Mouse (Mus musculus) intestine, embryonic 14.5 days (tissue): ENCODE data around the gene Use1. TPM values are rescaled to one million over a fixed set of nuclear protein-coding genes. Genes with fewer than 3 reads are reported as not detected.

Source experiments
- ATAC-seq: fragments of 200-750 bp; cut with Nextera tagmentation; replicated peaks from 2 replicates; pipeline ENCODE4 v1.8.0; 2017; ENCODE audit warnings: low read depth, moderate number of reproducible peaks, moderate TSS enrichment, moderate library complexity; ENCODE audit not compliant: low FRiP score, low TSS enrichment
- DNase-seq: peaks from one replicate; pipeline ENCODE4 v3.0.0-alpha.2; 2018; ENCODE audit warnings: low spot score
- H3K27ac ChIP-seq: fragments of 300-500 bp; sonication (generic); 2 replicates; pipeline ENCODE4 v1.5.1; 2014; ENCODE audit warnings: low read depth, mild to moderate bottlenecking, control low read depth
- H3K27me3 ChIP-seq: fragments of 300-500 bp; sonication (generic); replicated peaks from 2 replicates; pipeline ENCODE4 v1.6.1; 2014; ENCODE audit warnings: low read length, control low read depth; ENCODE audit not compliant: control insufficient read depth, insufficient read depth
- H3K36me3 ChIP-seq: fragments of 300-500 bp; sonication (generic); 2 replicates; pipeline ENCODE4 v1.6.1; 2014; ENCODE audit warnings: low read length, control low read depth; ENCODE audit not compliant: control insufficient read depth, insufficient read depth
- H3K4me1 ChIP-seq: fragments of 300-500 bp; sonication (generic); replicated peaks from 2 replicates; pipeline ENCODE4 v1.6.1; 2014; ENCODE audit warnings: low read length, control low read depth, mixed read lengths; ENCODE audit not compliant: control insufficient read depth, insufficient read depth
- H3K4me2 ChIP-seq: fragments of 300-500 bp; sonication (generic); 2 replicates; pipeline ENCODE4 v1.6.1; 2014; ENCODE audit warnings: low read length
- H3K4me3 ChIP-seq: fragments of 300-500 bp; sonication (generic); 2 replicates; pipeline ENCODE4 v1.5.1; 2014; ENCODE audit warnings: low read depth, low read length, control low read depth, mixed read lengths
- H3K9ac ChIP-seq: fragments of 300-500 bp; sonication (generic); 2 replicates; pipeline ENCODE4 v1.6.1; 2014; ENCODE audit warnings: mild to moderate bottlenecking, low read length
- H3K9me3 ChIP-seq: fragments of 300-500 bp; sonication (generic); 2 replicates; pipeline ENCODE4 v1.6.1; 2016; ENCODE audit warnings: low read length, control low read depth; ENCODE audit not compliant: control insufficient read depth
- WGBS: fragments of 180-500 bp; shearing (Covaris S2); extraction: QIAGEN DNeasy Blood & Tissue Kit; methylation state at CpG from one replicate; pipeline ENCODE4 v1.1.7; 2014; 5-methylcytosine and 5-hydroxymethylcytosine counted together
- polyA plus RNA-seq: library from polyadenylated mRNA; unstranded; fragments of >200 nt; fragmentation: Nextera tagmentation; extraction: Ambion mirVana; gene quantifications from 2 replicates; pipeline ENCODE4 v1.2.1, GENCODE M21; 2014

Use1 gene
- polyA plus RNA-seq, 1 experiment from 2014 or later = 110 TPM

DNA sequence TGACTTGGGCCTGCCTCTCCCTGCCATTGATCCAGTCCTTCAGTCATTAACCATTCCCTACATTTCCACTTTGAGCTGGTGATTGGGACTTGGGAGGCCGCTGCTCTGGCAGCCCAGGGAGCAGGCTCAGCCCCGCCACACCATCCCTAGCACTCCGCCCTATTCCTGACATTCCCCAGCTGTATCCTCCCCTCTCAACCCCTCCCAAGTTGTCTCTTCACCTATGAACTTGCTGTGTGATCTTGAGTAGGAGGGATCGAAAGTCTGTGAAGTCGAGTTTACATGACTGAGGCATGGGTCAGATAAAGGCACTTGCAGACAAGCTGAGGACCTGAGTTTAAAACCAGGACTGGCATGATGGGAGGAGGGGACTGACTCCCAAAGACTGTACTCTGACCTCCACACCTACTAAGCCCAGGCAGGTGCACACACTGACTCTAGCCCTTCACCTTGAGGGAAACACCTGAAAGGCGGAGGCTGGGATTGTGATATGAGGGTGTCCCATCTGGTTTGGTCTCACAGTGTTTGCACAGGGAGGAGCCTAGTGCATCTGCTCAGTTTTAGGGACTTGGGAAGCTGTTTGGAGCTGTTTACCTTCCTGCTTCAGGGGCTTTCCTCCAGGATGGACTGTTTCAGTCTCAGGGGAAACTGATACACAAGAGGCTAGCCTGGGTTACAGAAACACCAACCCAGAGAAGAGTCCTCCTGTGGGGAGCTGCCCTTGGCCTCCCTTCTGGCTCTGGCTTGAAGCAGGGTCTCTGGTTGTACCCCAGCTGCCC, 36.6 kb downstream of the Use1 start:
- Histone ChIP-seq H3K36me3 (peaks cover 29% of the 10 kb centered on the region), H3K27ac (no peak overlapping the region), H3K4me3 (no peak overlapping the region), H3K4me1 (peaks cover 11% of the 10 kb centered on the region), H3K9me3 (no peaks in the 10 kb centered on the region), H3K4me2 (no peak overlapping the region), H3K9ac (no peak overlapping the region), H3K27me3 (no peaks in the 10 kb centered on the region)
- ATAC-seq = no peak
- peak; percentile 51 for DNase-seq
- WGBS = 69% methylated on average over 6 of the region's 6 CpGs

GRCm38 (mm10) chr8:71404011-71404410, 37.4 kb downstream of the Use1 start:
- H3K4me2 ChIP-seq = no peak overlapping the region
- WGBS = 89% methylated on average over 8 of the region's 8 CpGs
- no peaks in the 10 kb centered on the region for H3K9me3 ChIP-seq
- H3K27me3 ChIP-seq = no peaks in the 10 kb centered on the region
- no peak overlapping the region for H3K27ac ChIP-seq
- DNase-seq (peak; percentile 40), ATAC-seq (no peak)
- no peak overlapping the region for H3K9ac ChIP-seq
- peaks cover 11% of the 10 kb centered on the region for H3K4me1 ChIP-seq
- H3K4me3 ChIP-seq = no peak overlapping the region
- H3K36me3 ChIP-seq = peaks cover 30% of the 10 kb centered on the region

- H3K4me2 ChIP-seq = 0 out of 2 replicates have a peak overlapping the region, but pooled peaks have one; percentile 83
- H3K36me3 ChIP-seq = peaks cover 29% of the 10 kb centered on the region
- DNase-seq (peak; percentile 52), ATAC-seq (no peak)
- no peak overlapping the region for H3K9ac ChIP-seq
- H3K4me3 ChIP-seq = peak overlapping the region; percentile 74; the same call in 1 of the 2 replicates
- no peak overlapping the region for H3K27ac ChIP-seq
- 89% methylated on average over 9 of the region's 9 CpGs for WGBS
- no peaks in the 10 kb centered on the region for H3K9me3 ChIP-seq
- peaks cover 11% of the 10 kb centered on the region for H3K4me1 ChIP-seq
- H3K27me3 ChIP-seq = no peaks in the 10 kb centered on the region
Observed at GRCm38 (mm10) chr8:71404951-71405351, 38.3 kb downstream of the Use1 start.

- DNase-seq (peak; percentile 100), ATAC-seq (peak; percentile 80)
- Histone ChIP-seq H3K4me1 (peaks cover 11% of the 10 kb centered on the region), H3K4me2 (peak within 1 kb of the TSS; percentile 83), H3K9me3 (no peaks in the 10 kb centered on the region), H3K27me3 (no peaks in the 10 kb centered on the region), H3K36me3 (peaks cover 27% of the 10 kb centered on the region), H3K4me3 (peak within 1 kb of the TSS; percentile 74), H3K27ac (no peak within 1 kb of the TSS), H3K9ac (peak within 1 kb of the TSS; percentile 62)
- 18% methylated on average over 31 of the region's 33 CpGs for WGBS
Observed at GRCm38 (mm10) chr8:71405401-71406098, 38.9 kb downstream of the Use1 start, which contains the start of gene Ankle1. Gene Ankle1, plus strand, starts transcription at chr8:71406010.

GRCm38 (mm10) chr8:71406099-71407015, 39.7 kb downstream of the Use1 start:
- Histone ChIP-seq H3K9ac (peak overlapping the region; percentile 62), H3K4me3 (peak overlapping the region; percentile 74), H3K9me3 (no peaks in the 10 kb centered on the region), H3K36me3 (peaks cover 27% of the 10 kb centered on the region), H3K4me1 (peaks cover 11% of the 10 kb centered on the region), H3K4me2 (peak overlapping the region; percentile 83), H3K27ac (no peak overlapping the region), H3K27me3 (no peaks in the 10 kb centered on the region)
- WGBS = under 1% methylated on average over 53 of the region's 55 CpGs
- DNase-seq (peak; percentile 89), ATAC-seq (peak; percentile 80)

- ATAC-seq (no peak), DNase-seq (peak; percentile 28)
- H3K4me3 ChIP-seq = no peak overlapping the region
- no peaks in the 10 kb centered on the region for H3K27me3 ChIP-seq
- H3K9me3 ChIP-seq = no peaks in the 10 kb centered on the region
- H3K36me3 ChIP-seq = peaks cover 27% of the 10 kb centered on the region
- H3K4me1 ChIP-seq = peaks cover 11% of the 10 kb centered on the region
- no peak overlapping the region; the same call in 1 of the 2 replicates for H3K4me2 ChIP-seq
- H3K9ac ChIP-seq = no peak overlapping the region
- no peak overlapping the region for H3K27ac ChIP-seq
- WGBS = 94% methylated on average over 14 of the region's 14 CpGs
Observed at GRCm38 (mm10) chr8:71407441-71407840, 40.8 kb downstream of the Use1 start.

- no peak for ATAC-seq
- 98% methylated on average over 4 of the region's 4 CpGs for WGBS
- peak; percentile 46 for DNase-seq
- no peaks in the 10 kb centered on the region for H3K9me3 ChIP-seq
- no peak overlapping the region for H3K4me3 ChIP-seq
- no peaks in the 10 kb centered on the region for H3K27me3 ChIP-seq
- H3K9ac ChIP-seq = no peak overlapping the region
- peaks cover 27% of the 10 kb centered on the region for H3K36me3 ChIP-seq
- H3K27ac ChIP-seq = no peak overlapping the region
- H3K4me1 ChIP-seq = peaks cover 11% of the 10 kb centered on the region
- H3K4me2 ChIP-seq = no peak overlapping the region
Observed at GRCm38 (mm10) chr8:71408231-71408630, 41.6 kb downstream of the Use1 start.
